Mouse (Mus musculus): ENCODE results near the gene Kcnj14. TPM values are rescaled to one million over a fixed set of nuclear protein-coding genes. Genes with fewer than 3 reads are reported as not detected.
A peak's percentile ranks its signal among the peaks of the same experiment; 100 is the strongest.

Gene Kcnj14
- polyA plus RNA-seq, 1 experiment: 0.36 TPM

DNA sequence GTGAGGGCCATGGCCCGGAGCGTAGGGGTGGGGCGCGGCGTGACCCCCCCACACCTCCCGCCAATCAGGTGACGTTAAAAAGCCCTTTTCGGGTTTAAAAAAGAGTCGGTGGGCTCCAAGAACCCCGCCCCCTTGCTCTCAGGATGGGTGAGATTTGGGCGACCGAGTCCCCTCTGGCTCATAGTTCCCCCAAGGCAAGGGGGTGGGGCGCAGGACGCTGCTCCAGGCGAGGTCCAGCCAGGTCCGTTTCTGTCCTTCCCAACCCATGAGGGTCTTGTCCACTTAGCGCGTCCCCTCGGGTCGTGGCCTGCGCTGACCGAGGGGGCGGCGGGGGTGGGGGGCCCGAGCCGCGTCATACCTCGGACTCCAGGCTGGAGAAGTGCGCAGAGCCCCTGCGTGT lies 7.8 kb upstream of the Kcnj14 start:
- peaks cover 18% of the 10 kb centered on the region for H3K4me1 ChIP-seq (replicated peaks; ENCODE audit: control insufficient read depth, insufficient read depth, low read length)
- WGBS: 20% methylated on average over 30 of the region's 30 CpGs
- H3K27ac ChIP-seq (ENCODE audit: control insufficient read depth, insufficient read depth, low read length): no peak overlapping the region
- H3K27me3 ChIP-seq (ENCODE audit: control insufficient read depth, insufficient read depth, low read length): peaks cover 24% of the 10 kb centered on the region; the same call in 1 of the 2 replicates
- no peak overlapping the region for H3K4me3 ChIP-seq (ENCODE audit: control insufficient read depth, insufficient read depth, low read length)
- no peak for DNase-seq
- TF ChIP-seq CTCF (IDR thresholded peaks at IDR 0.05; ENCODE audit: borderline replicate concordance, control insufficient read depth, extremely low read depth, insufficient read depth, low read length, poor library complexity) (no peak), POLR2A (IDR thresholded peaks at IDR 0.05; ENCODE audit: control insufficient read depth, extremely low read depth, insufficient read depth, low read length, poor library complexity) (no peak)
- no peaks in the 10 kb centered on the region for H3K36me3 ChIP-seq (ENCODE audit: control insufficient read depth, insufficient read depth, low read length)

DNA sequence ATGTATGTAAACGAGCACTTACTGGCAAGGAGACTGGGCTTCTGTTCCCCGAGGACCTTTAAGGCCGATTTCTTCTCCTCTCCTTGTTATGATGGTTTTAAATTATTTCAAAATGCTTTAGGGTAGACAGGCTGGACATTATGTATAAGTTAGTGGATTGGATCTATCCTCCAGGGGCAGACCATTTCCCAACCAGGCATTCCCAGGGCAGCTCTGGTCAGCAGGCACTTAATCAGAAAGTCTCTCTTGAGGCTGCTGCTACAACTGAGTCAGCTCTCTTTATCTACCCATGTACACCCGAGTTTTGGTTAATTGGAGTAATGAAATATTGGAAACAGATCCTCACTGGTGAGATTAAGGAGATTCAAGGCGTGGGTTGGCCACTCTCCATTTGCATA lies 6.5 kb upstream of the Kcnj14 start:
- Histone ChIP-seq H3K27me3 (ENCODE audit: control insufficient read depth, insufficient read depth, low read length) (peaks cover 24% of the 10 kb centered on the region; the same call in 1 of the 2 replicates), H3K4me3 (ENCODE audit: control insufficient read depth, insufficient read depth, low read length) (no peak overlapping the region), H3K27ac (ENCODE audit: control insufficient read depth, insufficient read depth, low read length) (no peak overlapping the region), H3K36me3 (ENCODE audit: control insufficient read depth, insufficient read depth, low read length) (peaks cover under 1% of the 10 kb centered on the region; the same call in 1 of the 2 replicates), H3K4me1 (replicated peaks; ENCODE audit: control insufficient read depth, insufficient read depth, low read length) (peaks cover 18% of the 10 kb centered on the region)
- no peak for DNase-seq
- TF ChIP-seq POLR2A (IDR thresholded peaks at IDR 0.05; ENCODE audit: control insufficient read depth, extremely low read depth, insufficient read depth, low read length, poor library complexity) (no peak), CTCF (IDR thresholded peaks at IDR 0.05; ENCODE audit: borderline replicate concordance, control insufficient read depth, extremely low read depth, insufficient read depth, low read length, poor library complexity) (no peak)
- 28% methylated on average over 5 of the region's 5 CpGs for WGBS

GRCm38 (mm10) chr7:45830427-45831127 lies 6.0 kb upstream of the Kcnj14 start, which contains the start of gene Grwd1:
TSS of gene Grwd1 (minus strand) at chr7:45830944.
- Histone ChIP-seq H3K4me3 (ENCODE audit: control insufficient read depth, insufficient read depth, low read length) (peak within 1 kb of the TSS; percentile 64), H3K4me1 (replicated peaks; ENCODE audit: control insufficient read depth, insufficient read depth, low read length) (peaks cover 18% of the 10 kb centered on the region), H3K27ac (ENCODE audit: control insufficient read depth, insufficient read depth, low read length) (no peak within 1 kb of the TSS), H3K27me3 (ENCODE audit: control insufficient read depth, insufficient read depth, low read length) (peaks cover 24% of the 10 kb centered on the region; the same call in 1 of the 2 replicates), H3K36me3 (ENCODE audit: control insufficient read depth, insufficient read depth, low read length) (peaks cover 6% of the 10 kb centered on the region)
- TF ChIP-seq POLR2A (IDR thresholded peaks at IDR 0.05; ENCODE audit: control insufficient read depth, extremely low read depth, insufficient read depth, low read length, poor library complexity) (no peak), CTCF (IDR thresholded peaks at IDR 0.05; ENCODE audit: borderline replicate concordance, control insufficient read depth, extremely low read depth, insufficient read depth, low read length, poor library complexity) (0 out of 2 replicates have a peak, but pooled peaks have one; percentile 14)
- WGBS: under 1% methylated on average over 35 of the region's 35 CpGs
- DNase-seq: peak; percentile 77

DNA sequence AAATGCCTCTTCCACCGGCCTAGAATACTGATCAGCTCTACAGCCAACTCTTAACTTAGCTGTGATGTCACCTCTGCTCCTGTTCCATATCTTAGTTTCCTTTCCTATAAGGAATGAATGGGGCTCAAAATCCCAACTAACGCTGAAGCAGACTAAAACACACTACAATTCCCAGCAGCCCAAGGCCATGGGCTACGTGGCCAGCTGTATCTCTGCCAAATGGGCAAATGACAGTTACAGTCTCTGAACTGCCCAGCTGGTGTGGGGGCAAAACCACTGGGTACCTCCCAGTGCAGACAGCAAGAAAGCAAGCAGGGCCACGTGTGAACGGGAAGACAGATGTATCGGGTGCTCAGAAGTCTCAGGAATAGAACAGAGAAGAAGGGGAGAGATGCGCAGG lies 2.0 kb upstream of the Kcnj14 start:
- WGBS: 91% methylated on average over 7 of the region's 7 CpGs
- H3K4me3 ChIP-seq (ENCODE audit: control insufficient read depth, insufficient read depth, low read length): no peak overlapping the region
- H3K27ac ChIP-seq (ENCODE audit: control insufficient read depth, insufficient read depth, low read length): no peak overlapping the region
- peaks cover 2% of the 10 kb centered on the region; the same call in 1 of the 2 replicates for H3K27me3 ChIP-seq (ENCODE audit: control insufficient read depth, insufficient read depth, low read length)
- no peak for TF ChIP-seq CTCF (IDR thresholded peaks at IDR 0.05; ENCODE audit: borderline replicate concordance, control insufficient read depth, extremely low read depth, insufficient read depth, low read length, poor library complexity)
- TF ChIP-seq POLR2A (IDR thresholded peaks at IDR 0.05; ENCODE audit: control insufficient read depth, extremely low read depth, insufficient read depth, low read length, poor library complexity): no peak
- peaks cover 8% of the 10 kb centered on the region for H3K4me1 ChIP-seq (replicated peaks; ENCODE audit: control insufficient read depth, insufficient read depth, low read length)
- peaks cover 13% of the 10 kb centered on the region for H3K36me3 ChIP-seq (ENCODE audit: control insufficient read depth, insufficient read depth, low read length)
- no peak for DNase-seq

DNA sequence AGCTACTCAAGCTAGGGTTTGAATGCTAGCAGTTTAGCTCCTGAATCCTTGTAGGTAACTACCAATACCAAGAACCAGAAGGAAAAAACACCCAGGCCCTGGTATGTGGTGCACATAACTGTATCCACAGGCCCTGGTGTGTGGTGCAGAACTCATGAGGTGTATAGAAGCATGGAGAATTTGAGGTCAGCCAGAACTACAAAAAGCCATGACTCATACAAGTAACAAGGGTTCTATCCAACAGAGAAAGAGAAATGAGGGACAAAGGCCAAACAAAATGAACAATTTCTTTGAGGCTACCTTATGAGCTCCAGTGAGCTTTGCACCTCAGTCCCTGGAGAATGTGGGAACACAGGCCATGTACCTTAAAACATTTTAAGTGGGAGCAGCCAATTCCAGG lies 3.7 kb downstream of the Kcnj14 start:
- DNase-seq: no peak
- no peak overlapping the region for H3K27ac ChIP-seq (ENCODE audit: control insufficient read depth, insufficient read depth, low read length)
- H3K27me3 ChIP-seq (ENCODE audit: control insufficient read depth, insufficient read depth, low read length): no peaks in the 10 kb centered on the region
- no peak overlapping the region for H3K4me3 ChIP-seq (ENCODE audit: control insufficient read depth, insufficient read depth, low read length)
- TF ChIP-seq POLR2A (IDR thresholded peaks at IDR 0.05; ENCODE audit: control insufficient read depth, extremely low read depth, insufficient read depth, low read length, poor library complexity): no peak
- TF ChIP-seq CTCF (IDR thresholded peaks at IDR 0.05; ENCODE audit: borderline replicate concordance, control insufficient read depth, extremely low read depth, insufficient read depth, low read length, poor library complexity): no peak
- peaks cover 10% of the 10 kb centered on the region for H3K36me3 ChIP-seq (ENCODE audit: control insufficient read depth, insufficient read depth, low read length)
- H3K4me1 ChIP-seq (replicated peaks; ENCODE audit: control insufficient read depth, insufficient read depth, low read length): no peaks in the 10 kb centered on the region

- 21% methylated on average over 25 of the region's 25 CpGs for WGBS
- Histone ChIP-seq H3K4me1 (replicated peaks; ENCODE audit: control insufficient read depth, insufficient read depth, low read length) (peaks cover 6% of the 10 kb centered on the region), H3K27me3 (ENCODE audit: control insufficient read depth, insufficient read depth, low read length) (no peaks in the 10 kb centered on the region), H3K4me3 (ENCODE audit: control insufficient read depth, insufficient read depth, low read length) (no peak overlapping the region), H3K36me3 (ENCODE audit: control insufficient read depth, insufficient read depth, low read length) (no peaks in the 10 kb centered on the region; the same call in 1 of the 2 replicates), H3K27ac (ENCODE audit: control insufficient read depth, insufficient read depth, low read length) (no peak overlapping the region)
- DNase-seq: no peak
- TF ChIP-seq CTCF (IDR thresholded peaks at IDR 0.05; ENCODE audit: borderline replicate concordance, control insufficient read depth, extremely low read depth, insufficient read depth, low read length, poor library complexity) (no peak), POLR2A (IDR thresholded peaks at IDR 0.05; ENCODE audit: control insufficient read depth, extremely low read depth, insufficient read depth, low read length, poor library complexity) (no peak)
Measured at GRCm38 (mm10) chr7:45819843-45820242, 4.7 kb downstream of the Kcnj14 start.

All from thymus, adult 2 months (tissue).